Mouse (Mus musculus) bone marrow macrophage, adult 2 months (primary cell): ENCODE measurements around the gene Slc29a1. TPM values are rescaled to one million over a fixed set of nuclear protein-coding genes. Genes with fewer than 3 reads are reported as not detected.
A peak's percentile ranks its signal among the peaks of the same experiment; 100 is the strongest.

Source experiments
- H3K27ac ChIP-seq: 2 replicates; pipeline ENCODE4 v1.5.1; 2012; ENCODE audit warnings: low read depth, low read length; ENCODE audit not compliant: insufficient read depth
- H3K4me1 ChIP-seq: 2 replicates; pipeline ENCODE4 v1.6.1; 2012; ENCODE audit warnings: low read length; ENCODE audit not compliant: control insufficient read depth, insufficient read depth
- H3K4me3 ChIP-seq: 2 replicates; pipeline ENCODE4 v1.5.1; 2012; ENCODE audit warnings: mild to moderate bottlenecking, low read length, moderate library complexity; ENCODE audit not compliant: insufficient read depth
- CTCF ChIP-seq: IDR thresholded peaks from 2 replicates; pipeline ENCODE4 v1.5.1; 2012; ENCODE audit warnings: low read depth, mild to moderate bottlenecking, low read length, moderate library complexity
- POLR2A ChIP-seq: IDR thresholded peaks from 2 replicates; pipeline ENCODE4 v1.6.1; 2012; ENCODE audit warnings: mild to moderate bottlenecking, low read depth, low read length, borderline replicate concordance
- polyA plus RNA-seq: library from polyadenylated mRNA; stranded (reverse); fragments of >200 nt; gene quantifications from 2 replicates; pipeline ENCODE4 v1.2.4, GENCODE M21; 2012; ENCODE audit not compliant: missing spikeins, insufficient read depth, insufficient read length

Gene Slc29a1
- polyA plus RNA-seq, 1 experiment, result 93.9 TPM

DNA sequence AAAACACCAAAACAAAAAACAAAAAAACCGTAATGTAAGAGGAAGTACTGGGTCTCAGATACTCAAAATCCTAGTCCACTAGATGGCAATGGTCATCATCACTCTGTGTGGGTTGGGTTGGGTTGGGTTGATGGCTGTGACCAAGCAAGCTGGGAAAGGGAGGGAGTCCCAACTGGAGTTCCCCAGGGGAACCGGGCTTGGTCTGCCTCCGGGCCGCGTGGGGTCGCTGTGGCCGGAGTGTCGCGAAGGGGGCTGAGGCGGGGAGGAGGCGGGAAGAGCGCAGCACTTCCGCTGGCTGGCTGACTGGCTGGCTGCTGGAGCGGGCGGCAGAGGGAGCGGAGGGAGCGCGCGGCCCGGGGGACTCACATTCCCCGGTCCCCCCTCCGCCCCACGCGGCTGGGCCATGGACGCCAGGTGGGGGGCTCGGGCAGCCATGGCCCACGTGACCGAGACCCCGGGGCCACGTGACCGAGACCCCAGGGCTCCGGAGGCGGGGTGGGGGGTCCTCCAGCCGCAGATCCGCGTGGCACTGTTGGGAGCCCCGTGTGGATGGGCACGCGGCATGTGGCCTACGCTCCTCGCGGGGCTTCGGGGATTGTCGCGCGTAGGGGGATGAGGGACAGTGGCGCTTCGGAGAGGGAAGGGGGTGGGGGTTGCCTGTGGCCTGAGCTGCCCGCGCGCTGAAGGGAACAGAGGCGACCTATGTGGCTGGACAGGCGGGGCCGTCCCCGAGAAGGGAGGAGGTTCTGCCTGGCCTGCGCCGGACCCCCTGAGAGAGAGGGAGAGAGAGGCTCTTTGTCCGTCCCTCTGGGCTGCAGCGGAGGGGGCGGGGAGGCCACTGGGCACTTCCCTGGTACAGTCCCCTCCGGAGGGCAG is 35.5 kb downstream of the Slc29a1 start, which contains the start of gene Slc35b2:
Slc35b2 (plus strand) TSS at position 220 of the 876 bp plus-strand sequence.
- Histone ChIP-seq H3K27ac (peak within 1 kb of the TSS; percentile 70), H3K4me3 (peak within 1 kb of the TSS; percentile 82), H3K4me1 (peaks cover 17% of the 10 kb centered on the region)
- TF ChIP-seq POLR2A, result no peak
- 0 out of 2 replicates have a peak, but pooled peaks have one; percentile 12 for TF ChIP-seq CTCF

DNA sequence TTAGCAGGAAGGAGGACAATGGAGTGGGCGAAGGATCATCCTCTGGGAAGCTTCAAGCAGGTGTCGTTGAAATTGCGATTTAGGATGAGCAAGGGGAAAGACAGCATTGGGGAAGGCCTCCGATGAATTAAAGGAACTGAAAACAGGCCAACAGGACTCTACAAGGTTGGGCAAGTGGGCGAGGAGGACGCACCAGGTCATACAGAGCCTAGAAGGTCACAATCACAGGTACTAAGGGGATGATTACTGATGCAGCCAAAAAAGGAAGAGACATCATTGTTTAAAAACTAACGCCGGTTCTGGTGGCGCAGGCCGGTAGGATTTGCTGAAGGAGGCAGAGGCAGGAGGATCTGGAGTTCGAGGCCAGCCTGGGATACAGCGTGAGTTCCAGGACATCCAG is 36.2 kb downstream of the Slc29a1 start:
- peaks cover 20% of the 10 kb centered on the region for H3K4me1 ChIP-seq
- no peak overlapping the region for H3K27ac ChIP-seq
- no peak overlapping the region for H3K4me3 ChIP-seq
- no peak for TF ChIP-seq POLR2A
- TF ChIP-seq CTCF, result no peak

DNA sequence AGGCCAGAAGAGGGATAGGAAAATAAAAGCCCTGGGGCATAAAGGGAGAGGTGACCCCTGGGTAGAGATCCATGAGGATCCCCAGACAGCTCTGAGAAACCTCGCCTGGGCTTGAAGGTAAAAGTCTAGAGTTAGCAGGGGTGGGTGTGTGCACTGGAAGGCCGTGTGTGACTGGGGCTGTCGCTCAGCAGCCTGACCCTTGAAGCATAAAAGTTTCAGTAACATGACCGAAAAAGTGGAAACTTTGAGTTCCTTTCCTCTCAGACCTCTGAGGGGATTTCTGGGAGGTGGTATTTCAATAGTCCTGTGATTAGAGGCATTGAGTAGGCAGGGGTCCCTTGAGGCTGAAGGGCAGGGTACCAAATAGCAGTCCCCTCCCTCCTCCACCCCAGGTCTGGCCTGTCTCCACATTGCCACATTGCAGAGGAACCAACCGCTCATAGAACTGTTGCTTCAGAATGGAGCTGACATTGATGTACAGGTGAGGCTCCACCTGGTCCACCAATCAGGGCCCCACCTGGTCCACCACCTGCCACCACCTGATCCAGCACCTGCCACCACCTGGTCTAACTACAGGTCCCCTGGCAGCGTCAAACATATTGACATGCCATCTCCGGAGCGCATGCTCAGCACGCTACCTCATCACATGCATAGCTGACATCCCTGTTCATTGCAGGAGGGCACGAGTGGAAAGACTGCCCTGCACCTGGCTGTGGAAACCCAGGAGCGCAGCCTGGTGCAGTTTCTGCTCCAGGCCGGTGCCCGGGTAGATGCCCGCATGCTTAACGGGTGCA is 39.5 kb downstream of the Slc29a1 start:
- Histone ChIP-seq H3K4me1 (peaks cover 25% of the 10 kb centered on the region), H3K27ac (no peak overlapping the region), H3K4me3 (no peak overlapping the region)
- TF ChIP-seq POLR2A (no peak), CTCF (no peak)

DNA sequence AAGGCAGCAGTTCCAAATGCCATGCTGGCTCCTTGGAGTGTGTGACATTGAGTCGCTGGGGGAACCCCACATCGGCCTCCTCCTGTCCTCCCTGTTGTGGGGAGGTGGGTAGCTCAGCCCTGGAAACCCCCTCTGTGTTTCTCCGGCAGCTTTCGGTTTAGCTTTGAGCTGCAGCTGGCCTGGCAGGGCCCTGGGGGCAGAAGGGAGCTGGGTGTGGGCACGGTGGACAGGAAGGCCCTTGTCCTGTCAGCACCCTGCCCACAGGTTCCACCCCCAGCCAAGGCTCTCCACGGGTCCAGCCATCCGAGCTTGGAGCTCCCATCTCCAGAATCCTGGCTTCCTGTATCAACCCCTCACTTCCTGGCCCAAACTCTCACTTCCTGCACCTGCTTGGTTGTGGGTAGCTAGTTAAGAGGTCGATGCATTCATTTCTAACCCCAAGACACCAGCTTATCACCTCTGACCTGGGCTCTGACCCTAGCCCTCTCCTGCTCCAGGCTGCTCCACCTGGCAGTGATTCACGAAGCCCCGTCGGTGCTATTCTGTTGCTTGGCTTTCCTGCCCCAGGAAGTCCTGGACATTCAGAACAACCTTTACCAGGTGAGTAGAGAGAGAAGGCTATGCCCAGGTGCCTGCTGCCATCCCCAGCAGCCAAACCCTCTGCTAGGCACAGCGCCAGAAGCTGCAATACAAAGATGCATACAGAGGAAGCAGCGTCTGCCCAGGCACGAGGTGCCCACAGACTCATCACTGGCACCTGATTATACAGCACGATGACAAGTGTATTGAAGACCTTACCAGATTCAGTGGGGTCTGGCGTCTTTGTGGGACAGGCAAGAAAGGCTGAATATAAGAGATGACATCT is 41.2 kb downstream of the Slc29a1 start:
- peak overlapping the region; percentile 90 for H3K4me3 ChIP-seq
- H3K27ac ChIP-seq, result no peak overlapping the region
- no peak for TF ChIP-seq CTCF
- no peak for TF ChIP-seq POLR2A
- peaks cover 34% of the 10 kb centered on the region for H3K4me1 ChIP-seq

DNA sequence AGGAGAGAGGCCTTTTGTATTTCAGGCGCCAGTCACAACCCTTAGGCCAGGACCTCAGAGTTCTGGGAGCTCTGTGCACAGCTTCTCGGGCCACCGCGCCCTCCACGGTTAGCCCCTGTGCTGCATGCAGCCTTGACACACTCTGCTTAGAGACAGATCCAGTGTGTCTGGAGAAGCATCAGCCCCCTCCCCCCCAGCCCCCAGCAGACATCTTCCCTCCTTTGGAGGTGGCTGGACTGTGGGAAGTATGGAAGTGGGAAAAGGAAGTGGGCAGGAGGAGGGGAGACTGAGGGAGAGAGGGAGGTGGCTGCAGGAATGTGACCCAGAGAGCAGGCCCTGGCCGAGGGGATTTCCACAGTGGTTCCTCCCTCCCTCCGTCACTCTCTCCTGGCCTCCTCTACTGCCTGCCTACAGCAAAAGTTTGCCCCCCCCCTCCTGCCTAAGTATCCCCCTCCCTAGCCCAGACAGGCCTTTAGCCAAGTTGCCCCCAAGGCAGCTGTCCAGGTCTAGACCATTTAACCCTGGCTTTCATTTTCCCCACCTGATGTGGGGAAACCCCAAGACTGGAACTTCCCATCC is 42.1 kb downstream of the Slc29a1 start:
- H3K4me1 ChIP-seq, result peaks cover 28% of the 10 kb centered on the region
- H3K27ac ChIP-seq, result peak overlapping the region; percentile 53
- TF ChIP-seq POLR2A, result no peak
- TF ChIP-seq CTCF, result no peak
- peak overlapping the region; percentile 90 for H3K4me3 ChIP-seq

DNA sequence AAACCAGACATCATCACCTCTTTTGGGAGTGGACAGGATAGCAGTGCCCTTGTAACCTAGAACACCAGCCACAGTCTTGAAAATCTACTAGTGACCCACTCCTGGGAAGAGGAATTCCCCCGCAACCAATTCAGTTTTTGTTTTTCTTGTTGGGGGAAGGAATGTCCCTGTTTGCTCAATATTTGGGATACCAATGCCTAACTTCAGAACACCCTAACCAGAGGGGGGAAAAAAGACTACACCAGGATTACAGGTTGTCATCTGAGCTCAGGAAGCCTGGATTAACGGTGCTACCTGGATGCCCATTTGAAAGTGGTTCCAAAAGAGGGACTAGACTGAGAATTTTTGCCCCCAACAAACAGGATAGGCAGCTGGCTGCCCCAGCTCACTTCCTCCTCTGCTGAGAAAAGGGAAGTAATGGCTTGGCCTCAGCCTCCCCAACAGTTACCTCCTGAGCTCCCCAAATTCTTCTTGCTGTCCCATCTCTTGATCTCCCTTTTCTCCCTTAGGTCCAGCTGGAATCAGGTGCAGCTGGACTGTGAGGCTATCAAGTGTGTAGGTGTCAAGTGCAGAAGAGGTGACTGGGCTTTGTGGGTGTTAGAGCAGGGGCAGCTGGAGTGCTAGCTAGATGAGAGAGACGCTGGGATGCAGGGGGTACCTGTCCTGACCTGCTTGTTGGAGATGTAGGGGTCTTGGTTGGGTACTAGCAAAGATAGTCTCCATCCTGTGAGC is 42.7 kb downstream of the Slc29a1 start:
- peak overlapping the region; percentile 90 for H3K4me3 ChIP-seq
- peaks cover 28% of the 10 kb centered on the region for H3K4me1 ChIP-seq
- TF ChIP-seq POLR2A (no peak), CTCF (no peak)
- H3K27ac ChIP-seq, result peak overlapping the region; percentile 73

DNA sequence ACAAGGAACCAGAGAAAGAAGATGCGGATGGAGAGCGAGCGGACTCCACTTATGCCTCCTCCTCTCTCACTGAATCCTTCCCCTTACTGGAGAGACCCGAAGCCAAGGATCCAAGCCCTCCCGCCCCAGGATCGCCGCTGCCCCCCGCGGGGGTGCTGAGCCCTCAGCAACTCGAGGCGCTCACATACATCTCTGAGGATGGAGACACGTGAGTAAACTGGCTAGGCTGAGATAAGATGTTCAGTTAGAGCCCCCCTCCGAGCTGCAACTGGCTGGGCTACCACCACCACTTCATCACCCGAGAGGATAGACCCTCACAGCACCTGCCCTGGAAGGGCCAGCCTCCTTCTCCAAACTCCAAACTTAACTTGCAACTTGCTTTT is 43.3 kb downstream of the Slc29a1 start:
- peak overlapping the region; percentile 73 for H3K27ac ChIP-seq
- H3K4me1 ChIP-seq, result peaks cover 28% of the 10 kb centered on the region
- no peak; the same call in 1 of the 2 replicates for TF ChIP-seq CTCF
- TF ChIP-seq POLR2A, result no peak
- peak overlapping the region; percentile 90 for H3K4me3 ChIP-seq

DNA sequence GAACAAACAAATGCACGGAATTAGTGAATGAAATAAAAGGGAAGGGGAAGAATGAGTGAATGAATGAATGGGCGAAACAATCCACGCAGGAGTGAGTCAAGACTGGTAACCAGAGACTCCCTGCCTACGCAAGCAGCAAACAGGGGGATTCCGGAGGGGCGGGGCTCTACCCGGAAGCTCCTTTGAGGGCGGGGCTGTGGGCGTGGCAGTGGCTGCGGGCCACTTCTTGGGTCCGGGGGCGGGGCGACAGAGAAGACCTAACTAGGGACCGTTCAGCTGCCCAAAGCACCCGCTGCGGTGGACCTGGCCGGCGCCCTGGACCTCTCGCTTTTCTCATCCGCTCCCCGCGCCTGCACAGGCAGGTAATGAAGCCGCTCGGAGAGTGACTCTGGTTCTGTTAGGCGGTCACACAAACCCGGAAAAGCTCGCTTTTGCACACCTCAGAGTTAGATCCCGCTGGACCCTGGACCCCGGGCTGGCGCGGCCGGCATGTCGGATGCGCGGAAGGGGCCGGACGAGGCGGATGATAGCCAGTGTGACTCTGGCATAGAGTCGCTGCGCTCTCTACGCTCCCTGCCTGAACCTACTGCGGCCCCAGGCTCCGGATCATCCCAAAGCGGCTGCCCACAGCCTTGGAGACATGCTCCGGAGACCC is 43.8 kb downstream of the Slc29a1 start, which contains the start of gene Nfkbie:
Nfkbie (plus strand) TSS at position 252 of the 655 bp plus-strand sequence.
- TF ChIP-seq CTCF, result no peak
- 0 out of 2 replicates have a peak, but pooled peaks have one; percentile 27 for TF ChIP-seq POLR2A
- H3K4me3 ChIP-seq, result peak within 1 kb of the TSS; percentile 90
- peak within 1 kb of the TSS; percentile 73 for H3K27ac ChIP-seq
- peaks cover 28% of the 10 kb centered on the region for H3K4me1 ChIP-seq
